Mouse (Mus musculus) ES-E14 (cell line): ENCODE measurements around the gene Mtss1l.

Experiments
- CHD2 ChIP-seq: IDR thresholded peaks from 2 replicates; pipeline ENCODE4 v1.6.1; 2014; ENCODE audit warnings: mild to moderate bottlenecking, low read depth, low read length, inconsistent platforms
- ZNF384 ChIP-seq: IDR thresholded peaks from 2 replicates; pipeline ENCODE4 v1.6.1; 2012; ENCODE audit warnings: low read depth, low read length, inconsistent platforms

DNA sequence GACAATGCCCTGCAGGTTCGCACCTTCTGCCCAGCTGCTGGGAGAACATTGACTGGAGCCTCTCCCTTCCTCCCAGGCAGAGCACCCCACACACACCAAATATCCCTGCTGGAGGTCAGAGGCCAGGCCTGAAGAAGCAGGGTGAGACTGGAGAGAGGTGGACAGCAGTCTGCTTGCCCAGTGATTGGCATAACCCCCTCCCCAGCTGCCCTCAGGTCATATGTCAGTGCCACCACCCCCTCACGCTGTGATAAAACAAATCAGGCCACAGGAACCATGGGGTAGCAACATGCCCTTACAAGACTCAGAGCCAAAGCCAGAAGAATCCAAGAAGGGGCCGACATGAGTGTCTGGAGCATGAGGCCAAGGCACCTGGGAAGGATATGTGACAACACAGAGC, 17.2 kb upstream of the Mtss1l start:
- TF ChIP-seq CHD2: no peak
- TF ChIP-seq ZNF384: no peak
